Comparison of ENCODE assay signal across 18 mouse cellular contexts in genomic region chr2:31304801-31305665, GRCm38 (mm10). TPM values are rescaled to one million over a fixed set of nuclear protein-coding genes. Genes with fewer than 3 reads are reported as not detected.
DNase-seq lines count a peak whose midpoint lies in the region; ATAC-seq and TF ChIP-seq lines count a peak whose summit lies in the region.
"Had no signal": no experiment of that assay in that cellular context is flagged by ENCODE, and none has a peak within 500 bp of the region (broad histone marks: within the 10 kb centered on the region; RNA-seq: fewer than 3 reads in every experiment).

No protein-coding gene starts in this region.

- TF ChIP-seq EP300 in heart, adult 2 months (IDR thresholded peaks at IDR 0.05; ENCODE audit: insufficient read depth, low read depth, low read length) = no peak
- TF ChIP-seq EP300 in CH12.LX (IDR thresholded peaks at IDR 0.05; ENCODE audit: low read length) = no peak

- H3K4me2 ChIP-seq in CH12.LX (ENCODE audit: insufficient read depth, low read depth, poor library complexity, severe bottlenecking) = no peak overlapping the region
- no peak overlapping the region for H3K4me2 ChIP-seq in embryonic facial prominence, embryonic 14.5 days (ENCODE audit: low read depth, low read length)
- H3K4me2 ChIP-seq in hindbrain, embryonic 11.5 days (replicated peaks; ENCODE audit: low read depth, low read length) = no peak overlapping the region
- no peak overlapping the region for H3K4me2 ChIP-seq in forebrain, embryonic 15.5 days (replicated peaks)
- H3K4me2 ChIP-seq: heart, embryonic 13.5 days; kidney, embryonic 15.5 days; liver, embryonic 11.5 days; midbrain, embryonic 15.5 days; neural tube, embryonic 15.5 days had no signal

- no peaks in the 10 kb centered on the region for H3K36me3 ChIP-seq in heart, adult 2 months (ENCODE audit: control insufficient read depth, insufficient read depth, low read length)
- H3K36me3 ChIP-seq in CH12.LX (replicated peaks in 1 of 2; ENCODE audit: control insufficient read depth in 1 of 2, insufficient read depth in 1 of 2, low read length in 1 of 2) = no peaks in the 10 kb centered on the region
- H3K36me3 ChIP-seq in ES-E14 (ENCODE audit: control insufficient read depth, insufficient read depth, low read length, poor library complexity, severe bottlenecking) = no peaks in the 10 kb centered on the region
- no peaks in the 10 kb centered on the region for H3K36me3 ChIP-seq in embryonic facial prominence, embryonic 14.5 days (ENCODE audit: control insufficient read depth, insufficient read depth, low read length)
- H3K36me3 ChIP-seq in hindbrain, embryonic 11.5 days (ENCODE audit: control insufficient read depth, insufficient read depth, low read length) = no peaks in the 10 kb centered on the region
- H3K36me3 ChIP-seq in forebrain, embryonic 15.5 days = no peaks in the 10 kb centered on the region
- H3K36me3 ChIP-seq: heart, embryonic 13.5 days; kidney, embryonic 15.5 days; midbrain, embryonic 15.5 days; neural tube, embryonic 15.5 days had no signal

- no peaks in the 10 kb centered on the region for H3K27me3 ChIP-seq in heart, adult 2 months (ENCODE audit: control insufficient read depth, insufficient read depth, low read length)
- H3K27me3 ChIP-seq in CH12.LX (replicated peaks) = peaks cover 85% of the 10 kb centered on the region
- H3K27me3 ChIP-seq in embryonic facial prominence, embryonic 14.5 days (replicated peaks; ENCODE audit: control insufficient read depth, insufficient read depth, low read length) = no peaks in the 10 kb centered on the region
- no peaks in the 10 kb centered on the region for H3K27me3 ChIP-seq in hindbrain, embryonic 11.5 days (ENCODE audit: control insufficient read depth, insufficient read depth, low read length)
- no peaks in the 10 kb centered on the region for H3K27me3 ChIP-seq in forebrain, embryonic 15.5 days
- H3K27me3 ChIP-seq: midbrain, embryonic 15.5 days; neural tube, embryonic 15.5 days had no signal

- H3K27ac ChIP-seq in heart, adult 2 months = peak overlapping the region; percentile 18; the same call in 1 of the 2 replicates
- H3K27ac ChIP-seq in CH12.LX (ENCODE audit: insufficient read depth, low read depth) = no peak overlapping the region
- no peak overlapping the region for H3K27ac ChIP-seq in ES-E14 (ENCODE audit: insufficient read depth, low read depth, low read length, poor library complexity, severe bottlenecking)
- no peak overlapping the region for H3K27ac ChIP-seq in embryonic facial prominence, embryonic 14.5 days (replicated peaks; ENCODE audit: low read depth, low read length)
- no peak overlapping the region for H3K27ac ChIP-seq in hindbrain, embryonic 11.5 days (ENCODE audit: low read depth, low read length)
- no peak overlapping the region for H3K27ac ChIP-seq in forebrain, embryonic 15.5 days (replicated peaks)
- H3K27ac ChIP-seq: heart, embryonic 13.5 days; kidney, embryonic 15.5 days; midbrain, embryonic 15.5 days; neural tube, embryonic 15.5 days; stomach, postnatal 0 days had no signal

- 0 out of 2 replicates have a peak, but pooled peaks have one; percentile 30 for ATAC-seq in embryonic facial prominence, embryonic 14.5 days (ENCODE audit: low read depth)
- ATAC-seq in hindbrain, embryonic 11.5 days (ENCODE audit: low FRiP score) = no peak
- ATAC-seq in forebrain, embryonic 15.5 days (replicated peaks) = no peak
- ATAC-seq: hindbrain, embryonic 16.5 days; intestine, embryonic 16.5 days; midbrain, embryonic 15.5 days had no signal

- DNase-seq in heart, adult 2 months = peak; percentile 33 to 42
- DNase-seq in heart, postnatal 25 days (ENCODE audit: low spot score) = no peak
- no peak for DNase-seq in CH12.LX (ENCODE audit: extremely low read depth)
- DNase-seq in ES-E14 (ENCODE audit: low read depth, low spot score) = peak; percentile 74
- no peak for DNase-seq in embryonic facial prominence, embryonic 14.5 days (ENCODE audit: low spot score)
- no peak for DNase-seq in right cerebral cortex, postnatal 4 days
- DNase-seq in hindbrain, embryonic 11.5 days (ENCODE audit: low spot score) = no peak

- no peaks in the 10 kb centered on the region for H3K4me1 ChIP-seq in heart, adult 2 months (ENCODE audit: control insufficient read depth, insufficient read depth, low read length)
- no peaks in the 10 kb centered on the region for H3K4me1 ChIP-seq in CH12.LX (ENCODE audit: control insufficient read depth in 1 of 2, insufficient read depth in 2 of 2)
- peaks cover 0 to 19% of the 10 kb centered on the region in 2 experiments; a peak in 2 of 4 replicates for H3K4me1 ChIP-seq in ES-E14 (ENCODE audit: control insufficient read depth in 2 of 2, insufficient read depth in 2 of 2, low read length in 2 of 2, poor library complexity in 1 of 2)
- no peaks in the 10 kb centered on the region for H3K4me1 ChIP-seq in embryonic facial prominence, embryonic 14.5 days (ENCODE audit: control insufficient read depth, insufficient read depth, low read length)
- H3K4me1 ChIP-seq in hindbrain, embryonic 11.5 days (replicated peaks; ENCODE audit: control insufficient read depth, insufficient read depth, low read length) = no peaks in the 10 kb centered on the region
- no peaks in the 10 kb centered on the region for H3K4me1 ChIP-seq in forebrain, embryonic 15.5 days
- H3K4me1 ChIP-seq: heart, embryonic 13.5 days; megakaryocyte, embryonic 14.5 days; midbrain, embryonic 15.5 days had no signal

- no peak for TF ChIP-seq POLR2A in heart, adult 2 months (IDR thresholded peaks at IDR 0.05; ENCODE audit: insufficient read depth, low read depth, low read length)
- TF ChIP-seq POLR2A in CH12.LX (IDR thresholded peaks at IDR 0.05; ENCODE audit: low read depth, low read length) = no peak

- no peak for TF ChIP-seq RAD21 in CH12.LX (IDR thresholded peaks at IDR 0.05; ENCODE audit: low read depth, low read length)

- H3K79me2 ChIP-seq in heart, adult 2 months (replicated peaks; ENCODE audit: control insufficient read depth, insufficient read depth, low read length) = no peaks in the 10 kb centered on the region
- H3K79me2 ChIP-seq in CH12.LX (replicated peaks; ENCODE audit: control insufficient read depth, extremely low read depth, insufficient read depth, poor library complexity, severe bottlenecking) = no peaks in the 10 kb centered on the region

- WGBS in heart, adult 2 months = 65% methylated on average over 22 of the region's 22 CpGs
- 73% methylated on average over 22 of the region's 22 CpGs for WGBS in embryonic facial prominence, embryonic 14.5 days
- 80% methylated on average over 22 of the region's 22 CpGs for WGBS in hindbrain, embryonic 11.5 days
- 80% methylated on average over 22 of the region's 22 CpGs for WGBS in forebrain, embryonic 15.5 days

- in situ Hi-C loops in CH12.LX (cut with MboI; ENCODE audit: low pct_ligation_motif_present, low pct_unique_long_range_greater_than_20kb, low sequenced_read_pairs) = no loop called here
- in situ Hi-C loops in ES-E14 (cut with MboI; ENCODE audit: low sequenced_read_pairs in 2 of 2, unreplicated experiment in 2 of 2) = no loop called here

- no peak overlapping the region for H3K9ac ChIP-seq in heart, adult 2 months (ENCODE audit: low read depth, low read length)
- H3K9ac ChIP-seq in CH12.LX (ENCODE audit: insufficient read depth, low read depth) = no peak overlapping the region
- H3K9ac ChIP-seq in ES-E14 (ENCODE audit: insufficient read depth, low read depth, low read length, poor library complexity, severe bottlenecking) = peak overlapping the region; percentile 69
- no peak overlapping the region for H3K9ac ChIP-seq in embryonic facial prominence, embryonic 14.5 days (ENCODE audit: low read depth, low read length)
- H3K9ac ChIP-seq in hindbrain, embryonic 11.5 days (ENCODE audit: low read depth, low read length) = no peak overlapping the region
- no peak overlapping the region for H3K9ac ChIP-seq in forebrain, embryonic 15.5 days (replicated peaks)
- H3K9ac ChIP-seq: heart, embryonic 13.5 days; kidney, embryonic 15.5 days; midbrain, embryonic 15.5 days; neural tube, embryonic 15.5 days had no signal

- dilution Hi-C loops in CH12.LX (cut with MboI; ENCODE audit: extremely low pct_ligation_motif_present, extremely low pct_unique_long_range_greater_than_20kb, low sequenced_read_pairs) = no loop called here

- H3K4me3 ChIP-seq in heart, adult 2 months = no peak overlapping the region
- H3K4me3 ChIP-seq in CH12.LX (replicated peaks in 1 of 3; ENCODE audit: low read depth in 2 of 3, low read length in 2 of 3, poor library complexity in 1 of 3) (no peak overlapping the region), ES-E14 (ENCODE audit: insufficient read depth in 1 of 2, low read depth in 1 of 2, low read length in 2 of 2, poor library complexity in 1 of 2, severe bottlenecking in 1 of 2) (peak overlapping the region; percentile 36 to 47)
- no peak overlapping the region for H3K4me3 ChIP-seq in embryonic facial prominence, embryonic 14.5 days (ENCODE audit: low read depth, low read length)
- no peak overlapping the region for H3K4me3 ChIP-seq in hindbrain, embryonic 11.5 days (ENCODE audit: low read depth, low read length)
- no peak overlapping the region for H3K4me3 ChIP-seq in forebrain, embryonic 15.5 days
- H3K4me3 ChIP-seq: heart, embryonic 13.5 days; kidney, embryonic 15.5 days; megakaryocyte, embryonic 14.5 days; midbrain, embryonic 15.5 days; neural tube, embryonic 15.5 days had no signal

- peaks cover 5% of the 10 kb centered on the region for H3K9me3 ChIP-seq in CH12.LX (replicated peaks; ENCODE audit: low read length)
- H3K9me3 ChIP-seq in ES-E14 (ENCODE audit: control insufficient read depth, insufficient read depth, low read depth, low read length) = no peaks in the 10 kb centered on the region
- H3K9me3 ChIP-seq in embryonic facial prominence, embryonic 14.5 days (ENCODE audit: control insufficient read depth, low read length) = no peaks in the 10 kb centered on the region
- H3K9me3 ChIP-seq in hindbrain, embryonic 11.5 days (ENCODE audit: control insufficient read depth, low read length) = no peaks in the 10 kb centered on the region
- H3K9me3 ChIP-seq in forebrain, embryonic 15.5 days = no peaks in the 10 kb centered on the region
- H3K9me3 ChIP-seq: kidney, embryonic 15.5 days; midbrain, embryonic 15.5 days; neural tube, embryonic 15.5 days had no signal

- intact Hi-C loops in heart, adult 2 months (cut with DNase I) = loop anchor here (5.0 kb wide), 1 partner anchor 77 kb away; no protein-coding TSS in a partner anchor
- intact Hi-C loops in heart, postnatal 25 days (cut with DNase I) = no loop called here

- TF ChIP-seq CTCF in heart, adult 2 months (IDR thresholded peaks at IDR 0.05) = no peak
- TF ChIP-seq CTCF in CH12.LX (conservative IDR thresholded peaks at IDR 0.05 in 1 of 2, IDR thresholded peaks at IDR 0.05 in 1 of 2; ENCODE audit: low read depth in 2 of 2, low read length in 2 of 2) = no peak

RNA-seq across cellular contexts. Expression of gene Hmcn2, which starts 9.2 kb away (rescaled TPM):
- total RNA-seq in heart, adult 2 months (2021) = 1 to 10 TPM; 7.2 to 8.3 TPM
- polyA plus RNA-seq in heart, adult 2 months (2012; rRNA removed) = 22.8 and 24.3 TPM in 2 replicates
- total RNA-seq in heart, postnatal 25 days (2021) = 10 to 100 TPM; 13.2 to 14.5 TPM
- total RNA-seq in CH12.LX (2012; rRNA removed) (1.4 and 2.1 TPM in 2 replicates), CH12.LX (2014; rRNA removed) (1.0 and 1.9 TPM in 2 replicates), ES-E14 (2012; rRNA removed) (4.9 and 10.2 TPM in 2 replicates)
- polyA plus RNA-seq in CH12.LX (2012; ENCODE audit: insufficient read length, low read depth) = 4.3 and 5.7 TPM in 2 replicates
- polyA plus RNA-seq in embryonic facial prominence, embryonic 14.5 days (2014; fragmentation: Nextera tagmentation; extraction: Ambion mirVana) = 1.0 TPM in 2 replicates
- polyA plus RNA-seq in hindbrain, embryonic 11.5 days (2014; fragmentation: Nextera tagmentation; extraction: Ambion mirVana) = 0.08 TPM in 1 of 2 replicates, not detected in the other
- 0.19 and 0.22 TPM in 2 replicates for polyA plus RNA-seq in forebrain, embryonic 15.5 days (2015; fragmentation: Nextera tagmentation; extraction: Ambion mirVana)
- polyA plus RNA-seq: limb, embryonic 11.5 days had no signal

RNA-seq across cellular contexts. Expression of gene Ncs1, which starts 59.4 kb away (rescaled TPM):
- 10 to 100 TPM; 11.8 to 14.1 TPM for total RNA-seq in heart, adult 2 months (2021)
- 5.9 and 8.3 TPM in 2 replicates for polyA plus RNA-seq in heart, adult 2 months (2012; rRNA removed)
- total RNA-seq in heart, postnatal 25 days (2021) = 10 to 100 TPM; 11.3 to 11.6 TPM
- 0.04 TPM in 1 of 2 replicates, not detected in the other for total RNA-seq in CH12.LX (2012; rRNA removed)
- total RNA-seq in CH12.LX (2014; rRNA removed) = not detected in 2 replicates
- polyA plus RNA-seq in CH12.LX (2012; ENCODE audit: insufficient read length, low read depth) = not detected in 2 replicates
- 5.1 and 8.9 TPM in 2 replicates for total RNA-seq in ES-E14 (2012; rRNA removed)
- 45.6 and 49.2 TPM in 2 replicates for polyA plus RNA-seq in embryonic facial prominence, embryonic 14.5 days (2014; fragmentation: Nextera tagmentation; extraction: Ambion mirVana)
- polyA plus RNA-seq in hindbrain, embryonic 11.5 days (2014; fragmentation: Nextera tagmentation; extraction: Ambion mirVana) = 70.5 and 76.5 TPM in 2 replicates
- 115 and 116 TPM in 2 replicates for polyA plus RNA-seq in forebrain, embryonic 15.5 days (2015; fragmentation: Nextera tagmentation; extraction: Ambion mirVana)

Comparison
In these comparisons a context has a peak if more than half of its experiments do, and no peak if none do; other contexts are left out.
1. DNase-seq: peak in heart, adult 2 months (2 of 2) and ES-E14 (single experiment); none in heart, postnatal 25 days (single experiment), CH12.LX (single experiment), embryonic facial prominence, embryonic 14.5 days (single experiment), right cerebral cortex, postnatal 4 days (single experiment) and hindbrain, embryonic 11.5 days (single experiment).
2. H3K4me3 ChIP-seq: peak in ES-E14 (2 of 2); none in heart, adult 2 months (single experiment), CH12.LX (0 of 3), embryonic facial prominence, embryonic 14.5 days (single experiment), hindbrain, embryonic 11.5 days (single experiment) and forebrain, embryonic 15.5 days (single experiment).